Mouse (Mus musculus): ENCODE data around the gene Ptpn3. TPM values are rescaled to one million over a fixed set of nuclear protein-coding genes. Genes with fewer than 3 reads are reported as not detected.

Gene Ptpn3
- polyA plus RNA-seq, 1 experiment: 25.5 TPM

GRCm38 (mm10) chr4:57186035-57186434 lies 115.6 kb downstream of the Ptpn3 start:
- Histone ChIP-seq H3K27ac (ENCODE audit: insufficient read depth, low read length) (no peak overlapping the region), H3K4me3 (ENCODE audit: insufficient read depth, low read length) (no peak overlapping the region), H3K4me1 (ENCODE audit: control insufficient read depth, insufficient read depth, low read length) (no peaks in the 10 kb centered on the region)
- no peak for TF ChIP-seq POLR2A (IDR thresholded peaks at IDR 0.05; ENCODE audit: extremely low read depth, insufficient read depth, low read length)
- no peak for TF ChIP-seq CTCF (IDR thresholded peaks at IDR 0.05; ENCODE audit: extremely low read depth, insufficient read depth, low read length)

- H3K4me3 ChIP-seq (ENCODE audit: insufficient read depth, low read length): no peak overlapping the region
- no peaks in the 10 kb centered on the region for H3K4me1 ChIP-seq (ENCODE audit: control insufficient read depth, insufficient read depth, low read length)
- TF ChIP-seq CTCF (IDR thresholded peaks at IDR 0.05; ENCODE audit: extremely low read depth, insufficient read depth, low read length) (no peak), POLR2A (IDR thresholded peaks at IDR 0.05; ENCODE audit: extremely low read depth, insufficient read depth, low read length) (no peak)
- no peak overlapping the region for H3K27ac ChIP-seq (ENCODE audit: insufficient read depth, low read length)
Measured at GRCm38 (mm10) chr4:57185462-57185861, 116.2 kb downstream of the Ptpn3 start.

- Histone ChIP-seq H3K4me1 (ENCODE audit: control insufficient read depth, insufficient read depth, low read length) (no peaks in the 10 kb centered on the region), H3K4me3 (ENCODE audit: insufficient read depth, low read length) (no peak overlapping the region), H3K27ac (ENCODE audit: insufficient read depth, low read length) (no peak overlapping the region)
- no peak for TF ChIP-seq CTCF (IDR thresholded peaks at IDR 0.05; ENCODE audit: extremely low read depth, insufficient read depth, low read length)
- TF ChIP-seq POLR2A (IDR thresholded peaks at IDR 0.05; ENCODE audit: extremely low read depth, insufficient read depth, low read length): no peak
Measured at GRCm38 (mm10) chr4:57183493-57183892, 118.1 kb downstream of the Ptpn3 start.

DNA sequence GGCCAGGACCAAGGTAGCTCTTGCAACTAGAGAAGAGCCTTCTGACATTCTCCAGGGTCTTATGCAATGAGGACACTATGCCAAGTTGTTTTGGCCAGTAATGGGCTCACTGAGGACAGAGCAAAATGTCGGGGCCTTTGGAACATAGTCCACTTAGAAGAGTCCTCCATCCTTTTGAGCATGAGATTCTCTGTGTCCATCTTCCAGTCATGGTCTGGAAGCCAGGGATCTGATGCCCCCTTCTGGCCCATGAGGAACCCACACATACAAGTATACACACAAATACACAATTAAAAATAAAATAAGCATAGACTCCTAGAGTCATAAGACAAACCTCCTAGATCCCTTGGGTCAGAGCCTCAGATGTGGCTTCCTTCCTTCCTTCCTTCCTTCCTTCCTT lies 120.1 kb downstream of the Ptpn3 start:
- H3K27ac ChIP-seq (ENCODE audit: insufficient read depth, low read length): no peak overlapping the region
- no peaks in the 10 kb centered on the region for H3K4me1 ChIP-seq (ENCODE audit: control insufficient read depth, insufficient read depth, low read length)
- H3K4me3 ChIP-seq (ENCODE audit: insufficient read depth, low read length): no peak overlapping the region
- TF ChIP-seq POLR2A (IDR thresholded peaks at IDR 0.05; ENCODE audit: extremely low read depth, insufficient read depth, low read length): no peak
- peak; percentile 30 for TF ChIP-seq CTCF (IDR thresholded peaks at IDR 0.05; ENCODE audit: extremely low read depth, insufficient read depth, low read length)

- Histone ChIP-seq H3K4me3 (ENCODE audit: insufficient read depth, low read length) (no peak overlapping the region), H3K4me1 (ENCODE audit: control insufficient read depth, insufficient read depth, low read length) (no peaks in the 10 kb centered on the region), H3K27ac (ENCODE audit: insufficient read depth, low read length) (no peak overlapping the region)
- no peak for TF ChIP-seq POLR2A (IDR thresholded peaks at IDR 0.05; ENCODE audit: extremely low read depth, insufficient read depth, low read length)
- TF ChIP-seq CTCF (IDR thresholded peaks at IDR 0.05; ENCODE audit: extremely low read depth, insufficient read depth, low read length): no peak
Measured at GRCm38 (mm10) chr4:57178881-57179280, 122.8 kb downstream of the Ptpn3 start.

DNA sequence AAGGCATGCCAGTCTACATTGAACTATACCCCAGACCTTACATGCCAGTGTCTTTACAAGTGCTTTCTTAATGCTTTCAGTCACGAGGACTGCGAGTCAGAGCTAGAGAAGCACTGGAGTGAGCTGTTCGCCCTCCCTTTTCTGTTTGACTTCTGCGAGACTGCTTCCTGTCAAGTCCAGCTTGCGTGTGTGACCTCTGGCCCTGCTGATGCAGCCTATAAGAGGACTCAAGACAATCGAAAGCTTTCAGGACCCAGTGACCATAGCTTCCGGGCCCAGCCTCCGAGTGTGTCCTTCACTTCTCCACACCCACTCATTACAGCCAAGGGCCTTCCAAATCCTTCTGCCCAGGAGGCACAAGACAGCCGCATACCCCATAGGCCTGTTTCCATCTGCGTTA lies 126.3 kb downstream of the Ptpn3 start:
- no peak overlapping the region for H3K4me3 ChIP-seq (ENCODE audit: insufficient read depth, low read length)
- no peaks in the 10 kb centered on the region for H3K4me1 ChIP-seq (ENCODE audit: control insufficient read depth, insufficient read depth, low read length)
- no peak overlapping the region for H3K27ac ChIP-seq (ENCODE audit: insufficient read depth, low read length)
- TF ChIP-seq POLR2A (IDR thresholded peaks at IDR 0.05; ENCODE audit: extremely low read depth, insufficient read depth, low read length): no peak
- TF ChIP-seq CTCF (IDR thresholded peaks at IDR 0.05; ENCODE audit: extremely low read depth, insufficient read depth, low read length): no peak

DNA sequence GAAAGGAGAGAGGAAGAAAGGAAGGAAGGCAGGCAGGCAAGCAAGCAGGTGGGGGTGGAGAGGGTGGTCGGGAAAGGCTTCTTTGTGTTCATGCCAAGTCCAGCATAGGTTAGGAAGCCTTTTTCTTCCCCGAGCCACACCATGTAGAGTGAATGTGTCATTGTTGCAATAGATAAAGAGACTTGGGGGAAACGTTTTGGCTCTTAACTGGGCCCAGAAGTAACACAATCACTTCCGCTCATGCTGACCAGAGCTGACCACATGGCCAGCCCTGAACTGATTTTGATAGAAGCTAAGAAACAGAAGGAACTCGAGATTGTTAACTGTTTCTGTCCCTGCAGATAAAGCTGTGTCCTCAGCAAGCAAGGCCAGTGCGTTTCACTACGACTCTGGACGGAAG lies 128.8 kb downstream of the Ptpn3 start:
- no peak overlapping the region for H3K4me3 ChIP-seq (ENCODE audit: insufficient read depth, low read length)
- no peak for TF ChIP-seq CTCF (IDR thresholded peaks at IDR 0.05; ENCODE audit: extremely low read depth, insufficient read depth, low read length)
- no peak for TF ChIP-seq POLR2A (IDR thresholded peaks at IDR 0.05; ENCODE audit: extremely low read depth, insufficient read depth, low read length)
- no peak overlapping the region for H3K27ac ChIP-seq (ENCODE audit: insufficient read depth, low read length)
- no peaks in the 10 kb centered on the region for H3K4me1 ChIP-seq (ENCODE audit: control insufficient read depth, insufficient read depth, low read length)

- Histone ChIP-seq H3K4me3 (ENCODE audit: insufficient read depth, low read length) (no peak overlapping the region), H3K4me1 (ENCODE audit: control insufficient read depth, insufficient read depth, low read length) (no peaks in the 10 kb centered on the region), H3K27ac (ENCODE audit: insufficient read depth, low read length) (0 out of 2 replicates have a peak overlapping the region, but pooled peaks have one; percentile 10)
- TF ChIP-seq POLR2A (IDR thresholded peaks at IDR 0.05; ENCODE audit: extremely low read depth, insufficient read depth, low read length) (no peak), CTCF (IDR thresholded peaks at IDR 0.05; ENCODE audit: extremely low read depth, insufficient read depth, low read length) (no peak)
Measured at GRCm38 (mm10) chr4:57171817-57172216, 129.8 kb downstream of the Ptpn3 start.

- H3K27ac ChIP-seq (ENCODE audit: insufficient read depth, low read length): no peak overlapping the region
- no peak for TF ChIP-seq POLR2A (IDR thresholded peaks at IDR 0.05; ENCODE audit: extremely low read depth, insufficient read depth, low read length)
- no peak for TF ChIP-seq CTCF (IDR thresholded peaks at IDR 0.05; ENCODE audit: extremely low read depth, insufficient read depth, low read length)
- H3K4me3 ChIP-seq (ENCODE audit: insufficient read depth, low read length): no peak overlapping the region
- no peaks in the 10 kb centered on the region for H3K4me1 ChIP-seq (ENCODE audit: control insufficient read depth, insufficient read depth, low read length)
Measured at GRCm38 (mm10) chr4:57168680-57169079, 133.0 kb downstream of the Ptpn3 start.

- Histone ChIP-seq H3K27ac (ENCODE audit: insufficient read depth, low read length) (no peak overlapping the region), H3K4me1 (ENCODE audit: control insufficient read depth, insufficient read depth, low read length) (no peaks in the 10 kb centered on the region), H3K4me3 (ENCODE audit: insufficient read depth, low read length) (no peak overlapping the region)
- TF ChIP-seq CTCF (IDR thresholded peaks at IDR 0.05; ENCODE audit: extremely low read depth, insufficient read depth, low read length) (no peak), POLR2A (IDR thresholded peaks at IDR 0.05; ENCODE audit: extremely low read depth, insufficient read depth, low read length) (no peak)
Measured at GRCm38 (mm10) chr4:57168277-57168676, 133.4 kb downstream of the Ptpn3 start.
